Mouse (Mus musculus) 3T3-L1 (cell line): ENCODE results near the gene Insyn1.
A peak's percentile ranks its signal among the peaks of the same experiment; 100 is the strongest.

ENCODE experiments used
- DNase-seq: peaks from one replicate; pipeline ENCODE4 v3.0.0-alpha.2; 2015; ENCODE audit warnings: low read depth, low spot score

The Insyn1 gene

GRCm38 (mm10) chr9:58534766-58535165, 46.4 kb downstream of the Insyn1 start:
- peak; percentile 85 for DNase-seq

- DNase-seq, result no peak
Observed at GRCm38 (mm10) chr9:58535447-58536134, 47.2 kb downstream of the Insyn1 start.

GRCm38 (mm10) chr9:58537774-58538173, 49.4 kb downstream of the Insyn1 start:
- DNase-seq, result no peak

GRCm38 (mm10) chr9:58539886-58540285, 51.5 kb downstream of the Insyn1 start:
- peak; percentile 89 for DNase-seq

GRCm38 (mm10) chr9:58541895-58542338, 53.5 kb downstream of the Insyn1 start:
- DNase-seq, result peak; percentile 84

- DNase-seq, result no peak
Observed at GRCm38 (mm10) chr9:58544879-58545324, 56.5 kb downstream of the Insyn1 start.

GRCm38 (mm10) chr9:58545428-58545827, 57.0 kb downstream of the Insyn1 start:
- DNase-seq, result no peak

- DNase-seq, result peak; percentile 96
Observed at GRCm38 (mm10) chr9:58546630-58547360, 58.4 kb downstream of the Insyn1 start.

GRCm38 (mm10) chr9:58548897-58549296, 60.5 kb downstream of the Insyn1 start:
- DNase-seq, result peak; percentile 83
